Mouse (Mus musculus) spleen, adult 2 months (tissue): ENCODE measurements around the gene Dlk1.

ENCODE experiments used
- CTCF ChIP-seq: fragments of 200-500 bp; IDR thresholded peaks from 2 replicates; pipeline ENCODE4 v1.5.1; 2011; ENCODE audit warnings: mild to moderate bottlenecking, inconsistent platforms; ENCODE audit not compliant: insufficient read depth, insufficient read length, insufficient replicate concordance; ENCODE audit errors: extremely low read depth
- POLR2A ChIP-seq: fragments of 200-500 bp; IDR thresholded peaks from 2 replicates; pipeline ENCODE4 v1.6.1; 2011; ENCODE audit warnings: low read depth, low read length, inconsistent platforms

- no peak for TF ChIP-seq CTCF
- no peak for TF ChIP-seq POLR2A
Observed at GRCm38 (mm10) chr12:109473575-109473976, 21.0 kb downstream of the Dlk1 start.
